Mouse (Mus musculus): ENCODE results near the gene Commd7.

GRCm38 (mm10) chr2:153612594-153613281, 19.8 kb downstream of the Commd7 start:
- TF ChIP-seq CTCF (IDR thresholded peaks at IDR 0.05; ENCODE audit: extremely low read depth, insufficient read depth, low read length) (no peak), POLR2A (IDR thresholded peaks at IDR 0.05; ENCODE audit: extremely low read depth, insufficient read depth, low read length) (no peak)

All from cortical plate, adult 2 months (tissue).